Mouse (Mus musculus) hindbrain, embryonic 14.5 days (tissue): ENCODE results near the gene Ccpg1. TPM values are rescaled to one million over a fixed set of nuclear protein-coding genes. Genes with fewer than 3 reads are reported as not detected.

Experiments used
- ATAC-seq: fragments of 200-750 bp; cut with Nextera tagmentation; 2 replicates; pipeline ENCODE4 v1.8.0; 2017; ENCODE audit warnings: moderate number of reproducible peaks, mild to moderate bottlenecking, moderate TSS enrichment, moderate library complexity; ENCODE audit not compliant: low FRiP score
- DNase-seq: peaks from one replicate; pipeline ENCODE4 v3.0.0-alpha.2; 2015; ENCODE audit warnings: low spot score
- H3K27ac ChIP-seq: fragments of 300-500 bp; sonication (generic); 2 replicates; pipeline ENCODE4 v1.5.1; 2014; ENCODE audit warnings: mild to moderate bottlenecking, moderate library complexity
- H3K27me3 ChIP-seq: fragments of 300-500 bp; sonication (generic); 2 replicates; pipeline ENCODE4 v1.6.1; 2014; ENCODE audit warnings: mild to moderate bottlenecking, low read length, mixed read lengths; ENCODE audit not compliant: control insufficient read depth, insufficient read depth
- H3K36me3 ChIP-seq: fragments of 300-500 bp; sonication (generic); replicated peaks from 2 replicates; pipeline ENCODE4 v1.6.1; 2014; ENCODE audit not compliant: control insufficient read depth, insufficient read depth
- H3K4me1 ChIP-seq: fragments of 300-500 bp; sonication (generic); replicated peaks from 2 replicates; pipeline ENCODE4 v1.6.1; 2014; ENCODE audit warnings: antibody characterized with exemption, low read length, mixed read lengths; ENCODE audit not compliant: control insufficient read depth, insufficient read depth
- H3K4me2 ChIP-seq: fragments of 300-500 bp; sonication (generic); replicated peaks from 2 replicates; pipeline ENCODE4 v1.6.1; 2014; ENCODE audit warnings: mild to moderate bottlenecking, moderate library complexity
- H3K4me3 ChIP-seq: fragments of 300-500 bp; sonication (generic); replicated peaks from 2 replicates; pipeline ENCODE4 v1.5.1; 2014; ENCODE audit warnings: mild to moderate bottlenecking, low read length
- H3K9ac ChIP-seq: fragments of 300-500 bp; sonication (generic); 2 replicates; pipeline ENCODE4 v1.6.1; 2014
- H3K9me3 ChIP-seq: fragments of 300-500 bp; sonication (generic); 2 replicates; pipeline ENCODE4 v1.6.1; 2016; ENCODE audit warnings: low read length; ENCODE audit not compliant: control insufficient read depth
- WGBS: fragments of 180-500 bp; shearing (Covaris S2); extraction: QIAGEN DNeasy Blood & Tissue Kit; methylation state at CpG from one replicate; pipeline ENCODE4 v1.1.7; 2014; 5-methylcytosine and 5-hydroxymethylcytosine counted together
- polyA plus RNA-seq: library from polyadenylated mRNA; unstranded; fragments of >200 nt; fragmentation: Nextera tagmentation; extraction: Ambion mirVana; gene quantifications from 2 replicates; pipeline ENCODE4 v1.2.1, GENCODE M21; 2014

The Ccpg1 gene
- polyA plus RNA-seq, 1 experiment from 2014 or later: 42.3 TPM

DNA sequence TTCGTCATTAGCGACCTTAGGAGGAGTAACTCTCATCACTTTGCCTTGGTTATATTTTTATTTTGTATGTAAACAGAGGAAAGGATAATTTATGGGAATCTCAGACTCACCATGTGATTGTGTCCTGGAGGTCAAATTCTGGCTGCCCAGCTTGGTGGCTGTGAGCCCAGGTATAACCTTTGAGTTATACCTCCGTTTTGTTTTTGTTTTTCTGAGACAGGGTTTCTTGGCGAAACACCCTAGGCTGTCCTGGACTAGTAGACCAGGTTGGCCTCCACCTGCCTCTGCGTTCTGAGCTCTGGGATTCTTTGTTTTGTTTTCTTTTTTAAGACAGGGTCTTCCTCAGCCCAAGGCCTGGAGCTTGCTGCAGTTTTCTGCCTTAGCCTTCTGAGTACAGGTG lies 3.5 kb downstream of the Ccpg1 start:
- Histone ChIP-seq H3K27ac (no peak overlapping the region), H3K4me3 (no peak overlapping the region), H3K27me3 (no peaks in the 10 kb centered on the region), H3K9me3 (no peaks in the 10 kb centered on the region), H3K9ac (no peak overlapping the region), H3K4me2 (no peak overlapping the region), H3K36me3 (no peaks in the 10 kb centered on the region), H3K4me1 (peaks cover 20% of the 10 kb centered on the region)
- WGBS: 89% methylated on average over 5 of the region's 5 CpGs
- ATAC-seq: no peak
- DNase-seq: no peak

DNA sequence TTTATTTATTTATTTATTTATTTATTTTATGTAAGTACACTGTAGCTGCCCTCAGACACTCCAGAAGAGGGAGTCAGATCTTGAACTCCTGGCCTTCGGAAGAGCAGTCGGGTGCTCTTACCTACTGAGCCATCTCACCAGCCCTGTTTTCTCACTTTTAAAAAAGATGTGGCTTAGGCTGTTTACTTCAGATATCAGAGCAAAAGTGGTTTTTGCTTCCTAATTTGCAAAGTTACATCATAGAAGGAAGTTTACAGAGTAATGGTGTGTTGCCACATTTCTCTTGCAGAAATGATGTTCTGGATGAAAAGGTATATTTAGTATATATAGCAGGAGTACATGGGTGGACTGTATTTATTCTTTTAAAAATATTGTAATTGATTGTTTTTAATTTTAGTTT lies 6.2 kb downstream of the Ccpg1 start:
- ATAC-seq (no peak), DNase-seq (no peak)
- Histone ChIP-seq H3K4me3 (no peak overlapping the region), H3K4me1 (peaks cover 8% of the 10 kb centered on the region), H3K9ac (no peak overlapping the region), H3K9me3 (no peaks in the 10 kb centered on the region), H3K27ac (no peak overlapping the region), H3K36me3 (no peaks in the 10 kb centered on the region), H3K4me2 (no peak overlapping the region), H3K27me3 (no peaks in the 10 kb centered on the region)
- 94% methylated on average over 2 of the region's 2 CpGs for WGBS

DNA sequence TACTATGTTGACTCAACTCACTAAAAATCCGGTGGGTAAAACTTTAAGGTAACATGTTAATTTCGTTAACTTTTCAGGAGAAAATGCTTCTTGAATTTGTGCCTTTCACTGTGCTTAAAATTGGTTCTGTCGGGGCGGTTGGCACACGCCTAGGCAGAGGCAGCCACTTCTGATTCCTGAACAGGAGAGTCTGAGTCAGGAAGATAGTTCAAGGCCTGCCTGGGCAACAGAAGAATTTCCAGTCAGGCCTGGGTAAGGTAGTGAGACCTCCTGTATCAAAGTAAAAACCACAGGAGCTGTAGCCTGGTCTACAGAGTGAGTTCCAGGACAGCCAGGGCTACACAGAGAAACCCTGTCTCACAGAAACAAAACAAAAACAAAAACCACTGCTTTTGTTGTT lies 7.3 kb downstream of the Ccpg1 start:
- 89% methylated on average over 5 of the region's 5 CpGs for WGBS
- no peak for ATAC-seq

DNA sequence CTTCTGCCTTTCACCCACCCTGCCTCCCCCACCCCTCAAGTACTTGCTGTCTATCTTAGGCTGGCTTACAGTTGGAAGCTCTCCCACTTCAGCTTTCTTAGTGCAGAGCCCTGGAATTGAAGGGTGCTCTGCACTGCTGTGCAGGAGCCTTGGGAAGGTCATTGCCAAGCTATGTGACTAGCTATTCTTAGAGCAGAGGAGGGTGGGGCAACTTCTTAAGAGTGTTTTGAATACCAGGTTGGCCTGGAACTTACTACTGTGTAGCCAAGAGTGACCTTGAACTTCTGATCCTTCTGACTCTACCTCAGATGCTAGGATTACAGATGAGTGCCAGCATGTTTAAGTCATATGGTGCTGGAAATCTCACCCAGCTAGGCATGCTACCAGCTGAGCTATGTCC lies 10.9 kb downstream of the Ccpg1 start:
- no peak overlapping the region for H3K9ac ChIP-seq

More for the DNA sequence above, 7.3 kb downstream of the Ccpg1 start:
- H3K27ac ChIP-seq: no peak overlapping the region
- no peaks in the 10 kb centered on the region for H3K36me3 ChIP-seq
- H3K9ac ChIP-seq: no peak overlapping the region
- H3K4me2 ChIP-seq: no peak overlapping the region
- H3K4me3 ChIP-seq: no peak overlapping the region
- no peaks in the 10 kb centered on the region for H3K4me1 ChIP-seq
- H3K27me3 ChIP-seq: no peaks in the 10 kb centered on the region
- no peak for DNase-seq
- no peaks in the 10 kb centered on the region for H3K9me3 ChIP-seq

DNA sequence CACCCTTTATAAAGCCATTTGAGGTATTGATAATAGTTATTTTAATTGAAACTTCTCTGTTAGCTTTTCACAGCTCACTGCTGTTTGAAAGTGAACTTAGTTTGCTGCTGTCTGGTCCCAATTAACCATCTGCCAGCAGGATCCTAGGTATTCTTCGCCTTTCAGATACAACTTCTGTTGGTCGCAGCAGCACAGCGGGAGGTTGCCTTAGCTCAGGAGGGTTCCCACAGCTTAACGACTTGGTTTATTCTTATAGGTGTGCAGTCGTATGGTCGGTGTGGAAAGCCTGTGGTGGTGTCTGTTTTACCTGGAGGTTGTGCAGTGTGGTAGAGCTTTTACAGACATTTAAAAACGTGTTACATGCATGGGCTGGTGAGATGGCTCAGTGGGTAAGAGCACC lies 11.6 kb downstream of the Ccpg1 start:
- Histone ChIP-seq H3K4me3 (no peak overlapping the region), H3K9ac (no peak overlapping the region), H3K27me3 (no peaks in the 10 kb centered on the region), H3K4me2 (no peak overlapping the region), H3K4me1 (no peaks in the 10 kb centered on the region), H3K9me3 (no peaks in the 10 kb centered on the region), H3K36me3 (peaks cover 22% of the 10 kb centered on the region), H3K27ac (no peak overlapping the region)
- WGBS: 60% methylated on average over 7 of the region's 7 CpGs
- ATAC-seq (no peak), DNase-seq (no peak)

More for the DNA sequence above, 10.9 kb downstream of the Ccpg1 start:
- ATAC-seq (no peak), DNase-seq (no peak)
- H3K27me3 ChIP-seq: no peaks in the 10 kb centered on the region
- H3K4me3 ChIP-seq: no peak overlapping the region
- no peaks in the 10 kb centered on the region for H3K4me1 ChIP-seq
- H3K27ac ChIP-seq: no peak overlapping the region
- H3K9me3 ChIP-seq: no peaks in the 10 kb centered on the region
- no peak overlapping the region for H3K4me2 ChIP-seq
- peaks cover 15% of the 10 kb centered on the region for H3K36me3 ChIP-seq

DNA sequence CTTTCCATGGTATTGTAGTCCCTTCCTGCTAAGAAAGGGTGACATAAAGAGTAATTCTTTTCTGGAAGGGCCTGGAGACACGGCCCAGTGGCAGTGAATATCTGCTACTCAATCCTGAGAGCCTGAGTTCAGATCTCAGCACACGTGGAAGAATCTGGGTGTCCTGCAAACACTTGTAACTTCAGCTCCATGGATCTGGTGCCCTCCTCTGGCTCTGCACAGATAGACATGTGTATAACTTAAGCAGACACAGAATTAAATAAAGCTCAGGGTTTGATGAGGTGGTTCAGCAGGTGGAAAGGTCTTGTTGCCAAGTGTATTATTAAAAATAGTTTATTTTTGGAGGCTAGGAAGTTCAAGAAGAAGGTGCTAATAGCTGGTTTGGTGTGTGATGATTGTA lies 15.3 kb downstream of the Ccpg1 start:
- Histone ChIP-seq H3K9ac (no peak overlapping the region), H3K4me3 (no peak overlapping the region), H3K4me2 (no peak overlapping the region), H3K27ac (no peak overlapping the region), H3K36me3 (peaks cover 42% of the 10 kb centered on the region), H3K27me3 (no peaks in the 10 kb centered on the region), H3K4me1 (no peaks in the 10 kb centered on the region), H3K9me3 (no peaks in the 10 kb centered on the region)
- WGBS: 68% methylated on average over 2 of the region's 2 CpGs
- no peak for DNase-seq
- no peak for ATAC-seq

DNA sequence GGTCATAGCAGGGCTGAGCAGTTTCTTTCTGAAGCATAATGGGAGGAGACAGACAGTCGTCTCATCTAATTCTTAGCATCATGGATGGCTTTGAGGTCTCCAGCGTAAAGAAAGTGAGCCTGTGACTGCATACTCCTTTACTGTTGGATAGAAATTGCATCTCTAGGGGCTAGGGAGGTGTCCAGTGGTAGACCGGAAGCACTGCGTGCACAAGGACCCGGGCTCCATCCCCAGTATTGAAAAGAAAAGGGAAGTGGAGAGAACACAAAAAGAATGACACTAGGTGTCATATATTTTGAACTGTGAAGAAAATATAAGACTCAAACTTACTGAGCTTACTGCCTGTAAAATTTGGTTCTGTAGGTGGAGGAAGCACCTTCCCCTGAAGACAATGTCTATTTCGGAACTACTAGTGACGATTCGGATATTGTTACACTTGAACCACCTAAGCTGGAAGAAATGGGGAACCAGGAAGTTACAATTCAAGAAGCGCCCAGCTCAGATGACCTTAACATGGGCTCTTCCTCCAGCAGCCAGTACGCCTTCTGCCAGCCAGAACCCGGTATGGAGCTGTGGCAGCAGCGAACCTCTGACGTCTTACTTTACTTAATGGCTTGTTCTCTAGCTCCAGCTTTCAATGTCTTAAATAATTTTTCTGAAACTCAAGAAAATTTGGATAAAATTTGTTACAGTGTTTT lies 16.2 kb downstream of the Ccpg1 start:
- H3K9ac ChIP-seq: no peak overlapping the region
- no peak overlapping the region for H3K4me3 ChIP-seq
- no peaks in the 10 kb centered on the region for H3K9me3 ChIP-seq
- H3K4me1 ChIP-seq: no peaks in the 10 kb centered on the region
- no peak for ATAC-seq
- 89% methylated on average over 13 of the region's 13 CpGs for WGBS
- peaks cover 51% of the 10 kb centered on the region for H3K36me3 ChIP-seq
- no peak overlapping the region for H3K4me2 ChIP-seq
- no peak overlapping the region for H3K27ac ChIP-seq
- no peaks in the 10 kb centered on the region for H3K27me3 ChIP-seq
- no peak for DNase-seq

DNA sequence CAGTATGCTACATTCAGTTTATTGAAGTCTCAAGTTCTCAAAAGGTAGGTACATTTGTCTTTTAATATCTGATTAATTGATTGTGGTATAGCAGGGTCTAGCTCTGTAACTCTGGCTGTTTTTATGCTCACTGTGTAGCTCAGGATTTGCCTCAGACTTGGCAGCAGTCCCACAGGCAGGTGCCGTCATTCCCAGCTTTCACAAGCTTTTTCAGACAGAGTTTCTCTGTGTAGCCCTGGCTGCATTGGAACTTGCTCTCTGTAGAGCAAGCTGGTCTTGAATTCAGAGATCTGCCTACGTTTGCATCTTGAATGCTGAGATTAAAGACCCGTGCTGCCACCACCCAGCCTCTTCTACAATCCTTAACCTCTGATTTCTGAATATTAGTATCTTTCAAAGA lies 16.9 kb downstream of the Ccpg1 start:
- H3K4me1 ChIP-seq: no peaks in the 10 kb centered on the region
- H3K9ac ChIP-seq: no peak overlapping the region
- no peak for ATAC-seq
- peaks cover 56% of the 10 kb centered on the region for H3K36me3 ChIP-seq
- no peaks in the 10 kb centered on the region for H3K27me3 ChIP-seq
- no peak overlapping the region for H3K4me3 ChIP-seq
- no peak for DNase-seq
- no peaks in the 10 kb centered on the region for H3K9me3 ChIP-seq
- 72% methylated on average over 3 of the region's 3 CpGs for WGBS
- no peak overlapping the region for H3K27ac ChIP-seq
- H3K4me2 ChIP-seq: no peak overlapping the region

DNA sequence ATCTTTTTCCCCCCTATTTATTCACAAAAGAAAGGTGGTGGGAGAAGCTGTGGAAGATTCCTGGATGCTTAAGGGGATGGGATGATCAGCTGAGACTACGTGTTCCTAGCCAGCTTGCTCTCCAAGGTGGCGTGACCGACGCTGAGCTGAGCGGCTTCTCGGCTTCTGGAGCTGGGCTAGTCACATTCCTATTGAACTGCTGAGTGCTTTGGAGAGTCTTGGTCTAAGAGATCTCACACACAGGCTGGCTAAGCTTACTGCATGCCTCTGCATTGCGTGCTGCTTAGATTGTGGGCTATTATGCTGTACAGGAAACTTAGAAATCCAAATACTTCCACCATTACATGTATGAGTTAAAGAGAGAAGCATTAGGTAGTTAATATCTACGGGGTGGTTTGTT lies 18.8 kb downstream of the Ccpg1 start:
- Histone ChIP-seq H3K4me1 (no peaks in the 10 kb centered on the region), H3K4me3 (no peak overlapping the region), H3K4me2 (no peak overlapping the region), H3K27me3 (no peaks in the 10 kb centered on the region), H3K36me3 (peaks cover 69% of the 10 kb centered on the region), H3K27ac (no peak overlapping the region), H3K9me3 (no peaks in the 10 kb centered on the region), H3K9ac (no peak overlapping the region)
- no peak for DNase-seq
- WGBS: 91% methylated on average over 8 of the region's 8 CpGs
- no peak for ATAC-seq

DNA sequence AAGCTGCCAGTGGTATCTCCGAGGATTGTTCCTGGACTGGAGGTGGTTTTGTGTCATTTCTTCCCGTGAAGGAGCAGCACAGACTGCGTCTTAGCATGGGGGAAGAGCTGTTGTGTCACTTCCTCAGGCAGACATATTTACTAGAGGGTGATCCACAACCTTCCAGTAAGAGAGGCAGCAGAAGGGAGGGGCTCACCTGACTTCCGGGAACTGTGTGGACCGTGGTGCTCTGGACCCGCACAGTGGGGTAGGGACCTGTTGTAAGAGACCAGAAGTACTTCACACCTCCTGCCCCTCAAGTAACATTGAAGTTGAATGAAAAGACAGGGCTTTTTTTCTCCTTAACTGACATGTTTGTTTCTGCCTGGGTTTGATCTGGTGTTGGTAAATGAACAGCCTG lies 19.9 kb downstream of the Ccpg1 start:
- Histone ChIP-seq H3K4me1 (no peaks in the 10 kb centered on the region), H3K9ac (no peak overlapping the region), H3K4me2 (no peak overlapping the region), H3K9me3 (no peaks in the 10 kb centered on the region), H3K27me3 (no peaks in the 10 kb centered on the region), H3K4me3 (no peak overlapping the region), H3K27ac (no peak overlapping the region), H3K36me3 (peaks cover 68% of the 10 kb centered on the region)
- 89% methylated on average over 6 of the region's 6 CpGs for WGBS
- no peak for ATAC-seq
- no peak for DNase-seq
